Mouse (Mus musculus) gastrocnemius, postnatal 36 days (tissue): ENCODE results near the gene Ttc34. TPM values are rescaled to one million over a fixed set of nuclear protein-coding genes. Genes with fewer than 3 reads are reported as not detected.

Experiments
- DNase-seq, 2 experiments: peaks; one replicate each; pipeline ENCODE4 v3.0.0; 2022
- intact Hi-C: fragments of 180-260 bp; cut with DNase I; formaldehyde crosslinking; loops from one replicate; pipeline ENCODE4 v1.15.1; 2025
- total RNA-seq, 2 experiments: library from RNA; stranded (reverse); gene quantifications; 2 replicates each; pipeline ENCODE4 v1.2.3; 2021

Gene Ttc34
- total RNA-seq, 2 experiments from 2014 or later, result not detected

GRCm38 (mm10) chr4:154886876-154887592 lies 49.8 kb downstream of the Ttc34 start:
- DNase-seq, result no peak
- intact Hi-C loops, result no loop called here

- intact Hi-C loops, result no loop called here
- DNase-seq, result no peak
Measured at GRCm38 (mm10) chr4:154887593-154888250, 50.5 kb downstream of the Ttc34 start.

DNA sequence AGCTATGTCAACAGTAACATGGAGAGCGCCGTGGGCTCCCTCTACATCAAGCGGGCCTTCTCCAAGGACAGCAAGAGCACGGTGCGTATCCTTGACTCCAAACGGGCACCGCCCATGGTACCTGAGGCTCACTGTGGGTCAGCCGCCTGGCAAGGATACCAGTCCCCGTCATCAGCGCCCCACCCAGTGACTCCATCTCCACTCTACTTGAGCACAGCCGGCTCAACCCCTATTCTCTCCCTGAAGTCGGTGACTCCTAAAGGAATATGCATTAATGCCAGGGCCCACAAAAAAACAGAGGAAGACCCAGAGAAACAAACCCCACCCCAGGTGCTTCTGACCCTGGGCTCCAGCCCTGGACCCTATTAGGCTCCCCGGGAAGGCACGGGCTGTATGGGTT lies 53.6 kb downstream of the Ttc34 start:
- intact Hi-C loops, result no loop called here
- DNase-seq, result no peak

DNA sequence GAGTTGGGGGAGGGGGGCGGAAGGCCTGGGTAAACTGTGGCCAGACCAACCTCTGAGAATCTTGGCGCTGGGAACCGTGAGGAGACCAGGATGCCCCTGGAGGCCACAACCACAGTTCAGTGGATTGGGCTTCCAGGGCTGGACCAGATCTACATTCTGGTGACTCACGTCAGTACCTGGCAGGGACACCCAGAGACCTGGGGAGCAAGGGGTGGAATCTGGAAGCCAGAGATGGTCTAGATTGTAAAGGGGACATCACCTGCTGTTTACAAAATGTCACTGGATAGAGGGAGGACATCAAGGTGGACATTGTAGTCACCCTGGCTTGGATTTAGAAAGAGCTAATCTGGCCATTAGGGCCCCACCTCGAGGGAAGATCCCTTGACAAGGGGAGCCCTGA lies 58.3 kb downstream of the Ttc34 start:
- intact Hi-C loops, result no loop called here
- no peak for DNase-seq

DNA sequence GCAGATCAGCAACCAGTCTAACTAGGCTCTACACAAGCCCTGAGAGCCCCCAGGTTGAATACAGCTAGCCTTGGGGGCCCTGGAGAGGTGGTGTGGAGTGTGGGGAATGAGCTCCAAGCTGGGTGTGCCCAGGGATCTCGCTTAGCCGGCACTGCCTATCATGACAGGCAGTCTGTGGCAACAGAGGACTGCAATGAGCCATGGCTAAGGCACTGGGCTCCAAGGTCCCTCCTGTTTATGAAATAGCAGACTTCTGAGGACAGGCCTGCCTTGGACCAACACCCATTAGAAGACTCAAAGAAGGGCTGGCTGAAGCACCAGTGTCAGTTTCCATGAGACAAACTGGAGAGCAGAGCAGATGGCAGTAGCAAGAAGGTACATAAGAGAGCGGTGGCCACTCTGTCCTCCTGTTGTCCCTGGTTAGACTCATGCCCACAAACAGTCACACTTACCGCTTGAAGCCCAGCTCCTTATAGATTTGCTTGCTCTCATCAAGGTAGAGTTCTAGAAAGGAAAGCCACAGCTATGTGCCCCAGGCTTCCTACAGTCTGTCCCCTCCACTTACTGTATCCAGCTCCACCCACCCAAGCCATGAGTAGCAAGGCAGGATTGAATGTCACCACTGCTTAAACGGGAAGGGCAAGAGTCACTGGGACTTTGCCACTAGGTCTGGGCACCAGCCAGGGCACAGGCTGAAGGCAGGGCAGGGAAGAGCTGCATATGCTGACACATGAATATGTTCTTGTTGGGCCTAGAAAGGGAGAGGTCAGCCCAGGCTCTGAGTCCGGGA lies 60.6 kb downstream of the Ttc34 start:
- peak in 1 of 2 experiments; percentile 54 for DNase-seq

DNA sequence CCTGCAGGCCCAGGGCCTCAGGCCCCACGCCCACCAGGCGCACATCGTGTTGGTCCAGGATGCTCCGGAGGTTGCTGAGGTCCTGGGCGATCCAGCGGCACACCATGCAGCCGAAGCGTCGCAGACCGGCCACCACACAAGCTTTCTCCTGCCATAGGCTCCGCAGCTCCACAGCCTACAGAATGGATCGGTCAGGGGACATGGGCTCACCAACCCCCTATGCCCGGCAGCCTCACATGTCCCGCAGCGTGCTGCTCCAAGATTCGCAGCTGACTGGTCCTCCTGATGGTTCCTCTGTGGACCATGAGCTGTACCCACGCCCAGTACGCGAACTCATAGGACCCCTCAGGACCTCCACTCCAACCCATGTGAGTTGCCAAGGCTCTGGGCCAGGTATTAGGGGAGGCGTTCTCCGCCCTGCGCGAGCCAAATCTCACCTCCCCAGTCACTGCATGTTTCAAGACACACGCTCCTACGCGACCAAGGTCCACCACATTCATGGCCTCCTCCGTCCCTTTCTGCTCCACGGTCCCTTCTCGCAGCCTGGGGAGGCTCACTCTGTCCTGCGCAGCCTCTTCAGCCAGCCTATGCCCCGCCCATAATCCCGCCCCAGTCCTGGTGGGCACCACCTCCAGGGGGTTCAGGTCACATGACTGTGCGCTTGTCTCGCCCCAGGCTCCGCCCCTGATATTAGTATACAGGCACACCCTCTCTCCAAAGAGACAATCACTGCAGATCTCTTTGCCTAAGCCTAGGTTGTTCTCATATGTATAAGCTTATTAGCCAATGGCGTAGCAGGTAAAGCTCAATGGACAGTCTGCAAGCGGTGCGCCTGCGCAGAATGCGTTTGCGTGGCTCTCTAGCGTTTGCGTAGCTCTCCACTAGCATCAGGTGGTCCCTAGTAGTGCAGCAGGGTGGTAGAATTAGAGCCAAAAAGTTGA lies 61.5 kb downstream of the Ttc34 start, which contains the start of gene Fam213b:
Fam213b (minus strand) TSS at position 630 of the 941 bp plus-strand sequence.
- intact Hi-C loops, result no loop called here

More for the DNA sequence above, 60.6 kb downstream of the Ttc34 start:
- intact Hi-C loops, result no loop called here

GRCm38 (mm10) chr4:154902371-154902770 lies 65.1 kb downstream of the Ttc34 start:
- DNase-seq, result no peak
- intact Hi-C loops, result no loop called here

More for the DNA sequence above, 61.5 kb downstream of the Ttc34 start, which contains the start of gene Fam213b:
- peak; percentile 58 to 66 for DNase-seq

DNA sequence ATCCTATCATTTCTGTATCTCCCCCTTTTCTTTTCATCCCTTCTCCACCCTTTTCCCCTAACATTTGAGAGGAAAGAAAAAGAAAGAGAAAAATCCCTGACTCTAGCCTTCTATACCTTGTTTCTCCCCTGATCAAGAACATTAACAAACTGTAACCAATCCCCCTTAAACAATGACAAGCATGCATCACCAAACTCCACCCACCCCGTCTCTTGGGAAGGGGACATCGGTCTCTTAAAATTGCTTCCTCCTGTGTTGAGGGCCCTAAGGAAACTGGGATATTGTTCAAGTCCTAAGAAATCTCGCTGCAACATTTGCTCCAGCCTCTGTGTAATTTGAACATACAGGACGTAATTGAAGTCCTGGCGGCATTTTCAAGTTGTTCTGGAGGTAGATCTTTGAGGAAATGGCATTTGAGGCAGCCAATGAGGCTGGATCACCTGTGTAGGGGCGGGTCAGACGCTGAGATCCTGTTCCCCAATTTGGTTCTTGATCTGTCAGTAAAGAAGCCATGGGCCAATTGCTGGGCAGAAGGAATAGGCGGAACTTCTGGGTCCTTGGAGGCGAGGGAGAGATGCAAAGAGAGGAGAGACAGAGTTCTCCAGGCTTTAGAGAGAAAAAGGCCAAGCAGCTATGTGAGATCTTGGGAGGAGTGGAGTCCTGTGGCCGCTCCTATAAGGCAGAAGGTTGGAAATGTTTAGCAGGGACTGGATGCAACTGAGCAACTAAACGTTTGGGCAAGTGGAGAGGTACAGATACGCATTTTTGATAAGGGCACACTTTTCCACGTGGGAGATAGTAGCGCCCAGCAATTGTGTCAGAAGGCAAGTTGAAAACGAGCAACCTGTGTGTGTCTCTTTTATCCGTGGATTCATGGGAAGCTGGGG lies 67.2 kb downstream of the Ttc34 start:
- DNase-seq, result peak in 1 of 2 experiments; percentile 34
- intact Hi-C loops, result no loop called here

- DNase-seq, result peak in 1 of 2 experiments; percentile 60
Measured at GRCm38 (mm10) chr4:154907833-154908232, 70.6 kb downstream of the Ttc34 start.

DNA sequence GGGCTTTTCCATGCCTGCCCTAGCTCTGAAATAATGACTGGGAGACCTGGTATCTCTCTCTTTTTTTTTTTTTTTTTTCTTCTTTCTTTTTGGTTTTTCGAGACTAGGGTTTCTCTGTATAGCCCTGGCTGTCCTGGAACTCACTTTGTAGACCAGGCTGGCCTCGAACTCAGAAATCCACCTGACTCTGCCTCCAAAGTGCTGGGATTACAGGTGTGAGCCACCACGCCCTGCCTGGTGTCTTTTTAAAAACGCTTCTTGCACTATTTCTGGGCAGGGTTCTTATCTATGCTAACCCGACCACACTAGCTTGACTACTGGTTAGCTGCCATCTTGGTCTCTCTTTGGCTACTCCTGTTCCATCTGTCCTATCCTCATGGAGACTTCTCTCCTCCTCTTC lies 71.2 kb downstream of the Ttc34 start:
- DNase-seq, result no peak
- intact Hi-C loops, result loop anchor here (2.0 kb wide), 1 partner anchor 30 kb away; no protein-coding TSS in a partner anchor

More at GRCm38 (mm10) chr4:154907833-154908232, 70.6 kb downstream of the Ttc34 start:
- intact Hi-C loops, result loop anchor here (2.0 kb wide), 1 partner anchor 29 kb away; no protein-coding TSS in a partner anchor

DNA sequence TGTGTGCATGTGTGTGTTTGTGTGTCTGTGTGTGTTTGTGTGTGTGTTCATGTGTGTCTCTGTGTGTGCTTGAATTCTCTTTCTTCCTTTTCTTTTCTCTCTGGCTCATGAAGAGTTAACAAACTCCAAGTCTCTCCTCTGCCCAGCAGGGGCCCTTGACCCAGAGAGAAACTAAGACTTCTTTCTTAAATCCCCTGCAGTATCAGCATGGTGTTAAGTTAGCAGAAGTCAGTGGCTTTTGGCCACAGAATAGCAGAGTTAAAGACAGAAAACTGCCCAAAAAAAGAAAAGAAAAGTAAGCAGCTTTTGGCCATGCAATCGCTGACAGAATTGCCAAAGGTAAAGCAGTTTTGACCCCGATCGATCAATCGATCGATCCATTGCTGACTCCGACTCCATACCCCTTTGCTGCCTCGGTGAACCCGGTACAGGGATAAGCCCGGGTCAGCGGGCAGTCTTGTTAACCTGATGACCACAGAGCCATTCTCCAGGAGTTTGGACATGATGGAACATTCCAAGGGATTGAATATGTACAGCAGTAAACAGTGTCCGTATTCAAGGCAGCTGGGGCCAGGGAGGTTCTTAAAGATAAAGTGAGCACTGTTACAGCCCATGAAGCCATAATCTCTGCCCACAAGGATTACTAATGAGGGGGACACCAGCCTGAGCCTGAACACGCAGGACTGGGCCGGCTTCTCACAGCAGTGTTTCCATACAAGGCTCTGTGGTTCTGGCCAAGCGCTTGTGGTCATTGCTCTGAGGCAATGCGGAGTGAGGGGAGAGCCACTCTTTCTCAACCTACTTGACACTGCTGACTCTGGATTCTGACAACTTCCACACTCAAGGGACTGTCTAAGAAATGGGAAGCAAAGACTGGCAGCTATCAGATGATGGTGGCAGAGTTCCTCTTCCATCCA lies 73.6 kb downstream of the Ttc34 start:
- DNase-seq, result no peak
- intact Hi-C loops, result no loop called here

DNA sequence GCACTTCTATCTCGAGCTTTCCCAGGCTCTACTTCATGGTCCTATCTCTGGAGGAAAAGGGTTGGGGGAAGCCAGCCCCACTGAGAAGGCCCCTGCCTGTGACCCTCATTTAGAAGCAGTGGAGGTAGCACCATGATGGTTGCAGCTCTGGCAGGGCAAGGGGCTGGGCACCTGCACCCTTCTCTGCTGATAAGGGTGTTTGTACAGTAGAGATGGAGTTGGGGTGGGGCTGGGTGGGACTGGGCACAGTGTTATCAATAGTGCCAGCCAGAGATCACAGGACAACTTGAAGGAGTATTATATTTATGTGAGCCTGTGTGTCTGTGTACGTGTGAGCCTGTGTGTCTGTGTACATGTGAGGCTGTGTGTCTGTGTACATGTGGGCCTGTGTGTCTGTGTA lies 74.4 kb downstream of the Ttc34 start:
- intact Hi-C loops, result no loop called here
- DNase-seq, result no peak

DNA sequence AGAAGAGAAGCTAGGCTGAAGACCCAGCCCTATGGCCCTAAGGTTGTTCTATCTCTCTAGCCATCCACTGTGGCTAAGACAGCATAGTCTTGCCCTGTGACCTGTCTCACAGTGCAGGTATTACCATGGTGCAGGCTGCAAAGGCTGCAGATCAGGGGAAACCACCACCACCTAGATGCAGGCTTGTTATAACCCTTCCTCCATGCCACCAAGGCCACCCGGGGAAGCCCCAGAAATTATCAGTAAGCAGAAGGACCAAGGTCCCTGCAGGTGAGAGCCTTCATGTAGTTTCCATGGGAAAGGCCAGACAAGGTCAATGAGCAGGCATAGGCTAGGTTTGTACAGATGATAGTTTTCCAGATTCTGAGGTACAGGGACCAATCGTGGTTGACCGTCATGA lies 76.6 kb downstream of the Ttc34 start:
- DNase-seq, result no peak
- intact Hi-C loops, result no loop called here

- intact Hi-C loops, result no loop called here
- DNase-seq, result no peak
Measured at GRCm38 (mm10) chr4:154914252-154914651, 77.0 kb downstream of the Ttc34 start.

DNA sequence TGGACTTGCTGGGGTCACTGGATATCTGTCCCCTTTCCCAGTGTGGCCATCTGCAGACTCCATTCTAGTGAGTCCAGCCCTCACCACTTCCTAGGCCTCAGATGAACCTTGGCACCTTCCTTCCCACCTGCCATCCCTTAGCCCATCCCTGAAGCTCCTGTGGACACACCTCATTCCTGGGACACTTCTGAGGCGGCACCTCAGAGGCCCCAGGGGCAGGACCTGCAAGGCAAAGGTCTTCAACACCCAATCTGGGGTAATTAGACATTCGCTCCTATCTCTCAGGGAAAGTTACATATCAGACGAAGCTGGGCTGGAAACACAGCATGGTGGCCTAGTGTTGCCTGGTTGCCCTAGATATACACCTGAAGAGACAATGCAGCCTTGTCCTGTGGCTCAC lies 77.4 kb downstream of the Ttc34 start:
- no peak for DNase-seq
- intact Hi-C loops, result no loop called here

- DNase-seq, result no peak
Measured at GRCm38 (mm10) chr4:154915286-154915685, 78.0 kb downstream of the Ttc34 start.

DNA sequence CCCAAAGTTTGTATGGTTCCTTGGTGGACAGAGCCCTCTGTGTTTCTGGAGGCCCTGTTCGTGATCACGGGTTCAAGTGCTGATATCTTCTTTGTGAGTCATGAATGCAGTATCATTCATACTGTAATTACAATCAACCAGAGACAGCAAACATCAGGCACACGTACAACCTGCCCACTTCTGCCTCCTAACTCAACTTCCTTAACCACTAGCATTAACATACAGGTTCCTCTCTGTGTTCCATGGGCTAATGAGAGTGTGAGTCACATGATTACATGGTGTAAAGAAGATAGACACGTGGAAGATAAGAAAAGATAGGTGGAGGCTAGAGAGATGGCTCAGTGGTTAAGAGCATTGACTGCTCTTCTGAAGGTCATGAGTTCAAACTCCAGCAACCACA lies 79.4 kb downstream of the Ttc34 start:
- DNase-seq, result no peak
- intact Hi-C loops, result no loop called here

More at GRCm38 (mm10) chr4:154915286-154915685, 78.0 kb downstream of the Ttc34 start:
- intact Hi-C loops, result no loop called here
